10 mouse cellular contexts compared by ENCODE assay signal in genomic region chr11:72129032-72129894, GRCm38 (mm10). TPM values are rescaled to one million over a fixed set of nuclear protein-coding genes. Genes with fewer than 3 reads are reported as not detected.
DNase-seq lines count a peak whose midpoint lies in the region; ATAC-seq and TF ChIP-seq lines count a peak whose summit lies in the region.
"Had no signal": no experiment of that assay in that cellular context is flagged by ENCODE, and none has a peak within 500 bp of the region (broad histone marks: within the 10 kb centered on the region; RNA-seq: fewer than 3 reads in every experiment).

No protein-coding gene starts in this region.

- TF ChIP-seq CTCF in kidney, adult 2 months (conservative IDR thresholded peaks at IDR 0.05; ENCODE audit: insufficient read depth, insufficient read length, low read depth, low read length), result no peak

- H3K4me2 ChIP-seq in intestine, embryonic 16.5 days (ENCODE audit: low read depth, low read length), result no peak overlapping the region

- WGBS in kidney, adult 2 months, result 60% methylated on average over 8 of the region's 8 CpGs
- 61% methylated on average over 8 of the region's 8 CpGs for WGBS in intestine, embryonic 16.5 days

- no peak for ATAC-seq in cerebellum, adult (ENCODE audit: insufficient number of reproducible peaks, low FRiP score, low TSS enrichment)
- no peak for ATAC-seq in intestine, embryonic 16.5 days
- ATAC-seq: hindbrain, embryonic 16.5 days had no signal

- H3K4me3 ChIP-seq in kidney, adult 2 months (ENCODE audit: insufficient read depth, low read depth, low read length), result no peak overlapping the region
- H3K4me3 ChIP-seq in intestine, embryonic 16.5 days (ENCODE audit: low read length), result no peak overlapping the region

- peak; percentile 73 for DNase-seq in cerebellum, adult 11-12 months
- DNase-seq in kidney, adult 2 months, result no peak
- no peak for DNase-seq in kidney, postnatal 14 days
- peak; percentile 58 for DNase-seq in cerebellum, adult 8-10 months
- DNase-seq in kidney, postnatal 25 days, result no peak
- DNase-seq in spleen, postnatal 10 days (ENCODE audit: low spot score in 2 of 2), result no peak
- DNase-seq: embryo, embryonic 11 days had no signal

- no peaks in the 10 kb centered on the region for H3K9me3 ChIP-seq in intestine, embryonic 16.5 days (ENCODE audit: control insufficient read depth, low read length)

- H3K27ac ChIP-seq in kidney, adult 2 months (ENCODE audit: insufficient read depth, low read depth, low read length), result peak overlapping the region; percentile 18; the same call in 1 of the 2 replicates
- peak overlapping the region; percentile 34; the same call in 1 of the 2 replicates for H3K27ac ChIP-seq in intestine, embryonic 16.5 days (ENCODE audit: low read length)

- no peaks in the 10 kb centered on the region for H3K36me3 ChIP-seq in kidney, adult 2 months (ENCODE audit: control insufficient read depth, insufficient read depth, low read length)
- H3K36me3 ChIP-seq in intestine, embryonic 16.5 days (ENCODE audit: control insufficient read depth, insufficient read depth, low read length), result no peaks in the 10 kb centered on the region

- H3K27me3 ChIP-seq in kidney, adult 2 months (replicated peaks; ENCODE audit: control insufficient read depth, insufficient read depth, low read length), result no peaks in the 10 kb centered on the region
- peaks cover 4% of the 10 kb centered on the region; the same call in 1 of the 2 replicates for H3K27me3 ChIP-seq in intestine, embryonic 16.5 days (replicated peaks; ENCODE audit: control insufficient read depth, insufficient read depth, low read length)

- no peak overlapping the region for H3K9ac ChIP-seq in intestine, embryonic 16.5 days (ENCODE audit: low read depth, low read length)

- no peak for TF ChIP-seq POLR2A in kidney, adult 2 months (IDR thresholded peaks at IDR 0.05; ENCODE audit: low read depth, low read length)

- H3K4me1 ChIP-seq in kidney, adult 2 months (ENCODE audit: control insufficient read depth, insufficient read depth, low read length), result peaks cover under 1% of the 10 kb centered on the region; the same call in 1 of the 2 replicates
- H3K4me1 ChIP-seq in intestine, embryonic 16.5 days (ENCODE audit: control insufficient read depth, insufficient read depth, low read length), result peaks cover 23% of the 10 kb centered on the region

RNA-seq across cellular contexts. Expression of gene Pitpnm3, which starts 6.3 kb away (rescaled TPM):
- 4.7 and 5.5 TPM in 2 replicates for polyA plus RNA-seq in kidney, adult 2 months (2012; rRNA removed)
- 0.35 and 0.37 TPM in 2 replicates for polyA plus RNA-seq in intestine, embryonic 16.5 days (2015; fragmentation: Nextera tagmentation; extraction: Ambion mirVana)

Comparison
In these comparisons a context has a peak if more than half of its experiments do, and no peak if none do; other contexts are left out.
1. DNase-seq: peak in cerebellum, adult 11-12 months (single experiment) and cerebellum, adult 8-10 months (single experiment); none in kidney, adult 2 months (single experiment), kidney, postnatal 14 days (single experiment), kidney, postnatal 25 days (0 of 2) and spleen, postnatal 10 days (0 of 2).